Mouse (Mus musculus) embryo, embryonic 11 days (tissue): ENCODE data around the gene Mpv17.

Source experiments
- DNase-seq: peaks from one replicate; pipeline ENCODE4 v3.0.0-alpha.2; 2015

Gene Mpv17

DNA sequence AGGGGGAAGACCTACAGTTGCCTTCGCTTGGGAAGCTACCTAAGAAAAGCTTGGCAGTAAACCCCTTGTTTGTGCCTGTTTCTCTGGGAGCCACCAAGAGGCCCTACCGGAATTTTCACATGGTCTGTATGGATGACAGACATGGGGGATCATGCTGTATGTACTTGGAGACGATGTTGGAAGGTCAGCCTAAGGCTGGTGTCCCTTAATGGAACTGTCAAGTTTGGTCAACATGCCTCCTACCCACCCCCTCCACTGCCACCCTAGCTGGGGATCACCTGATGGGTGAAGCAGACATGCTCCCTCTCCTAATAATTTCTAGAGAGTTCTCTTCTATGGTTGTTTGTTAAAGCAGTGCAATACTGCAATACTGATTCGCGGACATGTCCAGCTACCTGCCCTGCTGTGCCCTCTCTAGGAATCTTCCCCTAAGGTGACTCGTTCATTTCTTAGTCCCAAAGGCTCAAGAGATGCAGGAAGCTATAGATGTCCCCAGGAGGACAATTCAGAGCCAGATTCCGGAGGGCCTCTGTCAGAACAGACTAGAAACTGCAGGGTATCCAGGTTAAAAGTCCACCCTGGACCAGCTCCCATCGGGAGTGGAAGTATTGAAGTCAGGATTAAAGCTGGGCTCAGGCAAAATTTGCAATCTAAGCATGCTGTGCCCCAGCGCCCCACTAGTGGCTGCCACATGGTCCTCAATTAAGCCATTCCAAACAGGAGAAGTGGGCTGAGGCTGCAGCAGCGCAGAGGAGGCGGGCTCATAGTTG, 58.2 kb downstream of the Mpv17 start:
- DNase-seq = peak; percentile 11

DNA sequence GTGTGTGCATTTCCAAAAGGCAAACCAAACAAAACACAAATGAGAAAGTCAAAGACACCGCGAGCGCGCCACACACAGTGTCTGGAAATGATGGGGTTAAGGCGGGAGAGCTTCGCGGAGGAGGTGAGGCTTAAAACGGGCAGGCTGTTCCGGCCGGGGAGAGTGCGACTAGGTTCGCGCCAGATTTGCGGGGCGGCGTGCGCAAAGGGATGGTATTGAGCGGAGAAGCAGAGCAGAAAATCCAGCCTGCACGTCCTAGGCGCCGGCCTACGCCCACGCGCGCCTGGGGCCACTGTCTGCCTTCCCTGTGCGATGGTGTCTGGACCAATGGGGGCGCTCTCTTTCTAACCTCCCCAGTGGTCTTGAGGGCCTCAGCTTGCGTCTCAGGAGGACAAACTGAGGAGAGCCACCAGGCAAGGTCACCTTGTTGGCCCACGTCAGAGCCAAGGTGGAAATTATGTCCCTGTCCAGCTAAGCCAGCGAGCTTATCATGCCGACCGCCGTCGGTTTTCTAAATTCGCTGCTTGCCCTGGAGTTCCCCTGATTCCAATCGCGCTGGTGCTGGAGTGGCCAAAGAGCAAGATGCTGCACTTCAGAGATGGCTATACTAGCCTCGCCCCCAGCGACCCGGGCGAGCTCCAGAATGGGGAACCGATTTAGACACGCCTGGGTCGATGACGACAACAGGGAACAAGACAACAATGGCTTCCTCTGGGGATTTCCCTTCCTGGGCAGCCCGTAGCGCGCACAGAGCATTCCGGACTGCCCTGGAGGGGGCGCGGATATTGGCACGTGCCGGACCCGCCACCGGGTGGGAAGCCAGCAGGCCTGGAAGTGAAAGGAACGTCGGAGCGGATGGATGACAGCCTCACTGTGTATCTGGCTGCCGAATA, 59.0 kb downstream of the Mpv17 start:
- DNase-seq = peak; percentile 60

DNA sequence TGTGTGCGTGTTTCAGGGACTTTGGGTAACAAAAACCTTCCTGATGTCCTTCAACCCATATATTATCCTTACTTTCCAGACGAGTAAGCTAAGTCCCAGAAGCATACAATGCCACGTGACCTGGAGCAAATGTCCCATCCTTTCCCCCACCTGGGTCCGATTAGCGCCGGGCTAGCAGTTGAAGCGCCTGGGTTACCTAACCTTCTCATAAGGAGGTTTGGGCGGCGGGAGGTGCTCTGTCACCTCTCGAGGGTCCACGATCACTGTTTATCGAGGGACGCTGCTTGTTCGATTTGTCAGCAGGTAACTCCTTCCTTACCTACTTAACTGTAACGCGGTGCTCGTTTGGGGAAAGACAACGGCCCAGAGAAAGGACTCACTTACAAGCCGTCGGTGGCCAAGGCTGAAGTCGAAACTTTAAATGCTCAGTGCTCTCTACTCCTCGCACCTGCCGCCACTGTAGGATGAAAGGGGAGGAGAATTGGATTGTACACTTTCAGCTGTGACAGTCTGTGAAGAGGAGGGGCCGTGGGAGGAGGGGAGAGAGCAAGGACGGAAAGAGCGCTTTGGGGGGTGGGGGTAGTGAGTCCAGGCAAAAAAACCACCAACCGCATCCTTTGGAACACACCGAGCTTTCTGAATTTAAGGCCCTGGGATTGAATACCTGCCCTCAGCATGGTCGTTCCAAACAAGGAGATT, 59.8 kb downstream of the Mpv17 start:
- peak; percentile 48 for DNase-seq

DNA sequence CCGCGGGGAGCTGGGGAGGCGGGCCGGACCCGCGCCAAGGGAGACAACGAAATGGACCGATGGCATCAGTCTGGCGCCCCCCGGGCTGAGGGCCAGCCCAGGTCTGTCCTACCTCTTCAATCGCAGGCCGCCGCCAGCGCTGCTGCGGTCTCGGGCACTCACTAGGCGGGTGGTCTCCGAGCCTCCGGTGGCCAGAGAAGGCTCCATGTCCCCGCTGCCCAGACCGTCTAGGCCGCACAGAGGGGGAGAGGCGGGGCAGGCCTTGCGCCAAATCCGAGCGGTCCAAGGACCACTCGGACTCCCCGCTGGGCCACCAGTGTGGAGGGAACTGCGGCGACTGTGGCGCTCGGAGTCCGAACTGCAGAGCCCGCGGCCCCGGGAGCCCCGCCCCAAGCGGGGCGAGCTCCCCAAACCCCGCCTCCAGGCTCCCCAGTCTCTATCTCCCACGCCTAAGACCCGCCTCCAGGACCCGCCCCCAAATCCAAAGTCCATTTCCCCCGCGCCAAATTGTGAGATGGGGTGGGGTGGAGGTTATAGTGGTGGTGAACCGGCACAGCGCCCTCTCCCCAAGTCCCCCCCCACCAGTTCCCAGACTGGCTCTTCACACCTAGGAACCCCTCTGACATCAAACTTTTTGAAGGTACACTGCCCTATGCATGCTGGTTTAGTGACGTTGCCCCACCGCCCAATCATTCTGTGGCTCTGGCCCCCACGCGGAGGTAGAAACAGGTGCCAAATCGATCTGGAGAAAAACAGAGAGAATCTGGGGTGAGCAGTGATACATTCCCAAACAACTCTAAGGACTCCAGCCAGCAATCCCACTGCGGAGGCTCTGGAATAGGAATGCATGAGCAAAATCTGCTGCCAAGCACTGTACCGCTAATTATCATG, 60.7 kb downstream of the Mpv17 start:
- DNase-seq = peak; percentile 61

DNA sequence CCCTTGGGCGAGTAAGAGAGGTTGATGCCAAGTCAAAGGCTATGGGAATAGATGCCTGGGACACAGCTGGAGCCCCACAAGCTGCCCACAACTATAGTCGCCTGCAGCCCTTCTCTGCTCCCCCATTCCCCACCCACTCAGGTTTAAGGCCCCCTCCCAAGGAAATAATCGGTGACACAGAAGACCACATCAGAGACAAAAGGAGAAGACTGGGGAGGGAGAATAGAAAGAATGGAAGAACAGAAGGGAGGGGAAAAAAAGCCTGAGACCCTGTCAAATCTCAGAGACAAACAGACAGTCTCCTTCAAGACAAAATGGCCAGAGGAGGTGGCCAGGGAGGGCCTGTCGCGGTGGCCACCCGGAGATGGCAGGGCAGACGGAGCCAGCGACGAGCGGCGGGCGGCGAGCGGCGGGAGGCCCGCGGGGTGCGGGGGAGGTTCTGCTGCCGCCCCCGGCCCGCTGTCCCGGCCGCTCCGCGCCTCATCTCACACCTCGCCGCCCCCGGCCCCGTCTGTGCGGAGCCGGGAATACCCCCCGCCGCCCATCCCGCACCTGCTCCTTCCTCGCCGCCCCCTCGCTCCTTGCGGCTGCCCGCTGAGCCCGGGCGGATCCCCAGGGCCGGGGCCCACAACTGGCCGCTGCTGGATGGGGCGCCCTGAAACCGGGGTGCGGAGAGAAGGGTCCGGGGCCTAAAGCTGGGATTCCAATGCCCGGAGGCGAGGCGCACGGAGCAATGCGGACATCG, 61.6 kb downstream of the Mpv17 start:
- peak; percentile 11 for DNase-seq
